Mouse (Mus musculus) T-cell, adult 2 months (primary cell): ENCODE data around the gene Usp8.

Experiments used
- DNase-seq: peaks from one replicate; pipeline ENCODE4 v3.0.0; 2022; ENCODE audit warnings: low spot score

The Usp8 gene

DNA sequence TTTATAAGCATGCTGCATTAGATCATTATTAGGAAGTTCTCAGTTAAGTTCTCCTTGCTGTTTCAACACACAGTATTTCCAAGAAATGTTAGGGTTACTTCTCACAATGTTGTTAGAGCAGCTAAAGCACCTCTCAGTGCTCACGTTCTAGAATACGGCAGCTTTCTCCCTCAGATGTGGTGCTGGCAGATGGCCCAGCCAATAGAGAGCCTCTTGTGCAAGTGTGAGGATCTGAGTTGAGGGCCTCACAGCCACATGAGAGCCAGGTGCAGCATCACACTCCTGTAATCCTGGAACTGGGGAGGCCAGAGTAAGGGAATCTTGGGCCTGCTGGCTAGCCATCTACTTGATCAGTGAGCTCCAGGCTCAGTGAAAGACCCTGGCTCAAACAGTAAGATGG is 33.2 kb downstream of the Usp8 start:
- no peak for DNase-seq

DNA sequence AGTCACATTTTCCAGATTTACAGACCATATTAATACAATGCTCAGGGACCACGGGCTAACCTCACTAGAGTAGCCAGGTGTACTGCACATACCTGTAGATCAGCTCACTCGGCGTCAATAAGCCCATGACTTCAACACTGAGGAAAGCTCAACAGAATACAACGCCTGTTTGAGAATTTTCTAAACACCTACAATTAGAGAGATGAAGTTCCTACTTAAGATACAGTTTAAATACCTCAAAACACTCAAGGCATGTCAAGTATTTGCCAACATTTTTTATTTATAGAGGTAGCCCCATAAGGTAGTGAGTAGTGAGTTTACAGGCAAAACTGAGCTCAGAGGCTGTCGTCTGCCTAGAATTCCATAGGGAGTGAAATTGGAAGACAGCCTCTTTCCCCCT is 36.3 kb downstream of the Usp8 start:
- no peak for DNase-seq

DNA sequence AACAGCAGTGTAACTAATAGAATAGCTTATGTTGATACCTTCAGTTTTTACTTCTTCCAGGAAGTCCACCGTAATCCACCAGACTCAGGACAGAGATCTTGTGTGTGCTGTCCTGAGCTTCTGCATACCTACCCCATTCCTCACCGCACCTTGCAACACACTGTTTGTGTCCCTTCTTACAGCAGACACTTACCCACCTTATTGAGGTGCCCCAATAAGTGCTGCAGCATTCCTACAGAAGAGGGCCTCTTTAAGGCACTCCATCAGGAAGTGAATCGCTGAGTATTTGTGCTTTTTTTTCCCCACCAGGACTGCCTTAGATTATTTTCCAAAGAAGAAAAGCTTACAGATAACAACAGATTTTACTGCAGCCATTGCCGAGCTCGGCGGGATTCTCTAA is 48.5 kb downstream of the Usp8 start:
- no peak for DNase-seq

DNA sequence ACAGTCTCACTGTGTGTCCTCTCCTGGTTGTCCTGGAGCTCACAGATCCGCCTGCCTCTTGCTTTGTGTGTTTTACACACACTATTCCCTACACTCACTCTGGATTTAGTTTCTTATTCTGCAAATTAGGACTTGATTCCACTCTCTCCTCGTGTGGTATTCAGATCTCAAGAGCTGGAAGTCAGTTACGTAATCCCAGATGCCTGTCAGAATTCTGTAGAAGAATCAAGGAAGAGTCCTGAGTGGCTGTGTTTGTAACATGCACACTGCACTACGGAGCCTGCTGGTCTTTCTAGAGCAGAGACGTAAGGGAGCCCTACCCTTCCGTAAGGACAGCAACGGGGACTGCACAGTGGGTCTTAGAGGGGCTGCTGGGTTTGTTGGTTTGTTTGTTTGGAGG is 52.2 kb downstream of the Usp8 start:
- DNase-seq, result no peak

DNA sequence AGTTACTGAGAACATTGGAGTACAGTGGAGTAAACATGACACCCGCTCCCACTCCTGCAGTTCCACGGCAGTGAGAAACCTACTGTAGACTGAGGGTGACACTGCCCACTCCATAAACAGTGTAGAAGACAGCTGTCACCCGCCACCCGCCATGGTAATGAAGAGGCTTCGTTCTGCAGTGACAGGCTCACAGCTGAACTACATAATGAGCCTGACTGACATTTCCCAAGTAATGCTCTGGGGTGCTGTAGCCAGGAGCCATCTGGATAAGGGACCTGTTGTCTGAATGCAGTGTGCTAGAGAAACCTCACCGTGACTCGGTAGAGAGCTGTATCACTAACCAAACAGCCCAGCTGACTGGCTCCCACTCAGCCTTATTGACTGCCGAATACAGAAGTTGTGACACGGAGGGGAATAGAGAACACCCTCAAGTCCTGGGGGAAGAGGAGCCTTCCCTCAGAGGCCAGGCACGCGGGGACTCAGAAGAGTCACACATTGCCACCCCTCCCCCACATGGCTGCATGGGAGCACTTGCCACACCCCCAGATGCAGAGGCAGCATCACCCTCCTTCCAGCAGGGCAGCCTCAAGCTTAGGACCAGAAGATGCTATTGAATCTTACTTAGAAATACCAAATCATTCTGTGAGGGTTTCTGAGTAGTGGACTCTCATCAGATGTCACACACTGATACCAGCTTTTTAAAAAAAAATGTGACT is 58.9 kb downstream of the Usp8 start:
- DNase-seq, result no peak

DNA sequence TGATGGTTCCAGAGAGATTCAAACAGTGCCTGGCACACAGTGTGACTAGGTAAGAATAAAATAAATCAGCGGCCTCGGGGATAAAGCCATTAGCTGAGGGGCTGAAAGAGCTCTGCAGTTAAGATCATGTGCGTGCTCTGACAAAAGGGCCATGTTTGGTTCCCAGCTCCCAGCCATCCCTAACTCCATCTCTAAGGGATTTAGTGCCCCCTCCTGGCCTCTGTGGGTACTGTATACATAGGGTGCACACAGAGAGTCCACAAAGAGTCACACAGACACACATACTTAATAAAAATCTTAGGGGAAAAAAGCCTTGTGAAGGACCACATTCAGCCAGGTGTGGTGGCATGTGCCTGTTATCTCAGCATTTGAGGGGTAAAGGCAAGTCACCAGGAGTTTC is 60.5 kb downstream of the Usp8 start:
- DNase-seq, result no peak

DNA sequence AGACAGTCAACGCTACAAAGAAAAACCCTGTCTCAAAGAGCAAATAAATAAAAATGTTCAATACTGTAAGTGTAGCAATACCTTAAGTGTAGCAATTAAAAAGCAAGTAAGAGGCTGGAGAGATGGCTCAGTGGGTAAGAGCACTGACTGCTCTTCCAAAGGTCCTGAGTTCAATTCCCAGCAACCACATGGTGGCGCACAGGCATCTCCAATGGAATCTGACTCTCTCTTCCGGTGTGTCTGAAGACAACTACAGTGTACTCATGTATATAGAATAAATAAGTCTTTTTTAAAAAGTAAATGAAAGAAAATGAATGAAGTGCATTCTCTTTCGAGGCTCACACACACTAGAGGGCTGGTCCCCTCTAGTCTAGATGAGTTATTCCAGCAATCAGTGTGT is 61.1 kb downstream of the Usp8 start:
- no peak for DNase-seq

DNA sequence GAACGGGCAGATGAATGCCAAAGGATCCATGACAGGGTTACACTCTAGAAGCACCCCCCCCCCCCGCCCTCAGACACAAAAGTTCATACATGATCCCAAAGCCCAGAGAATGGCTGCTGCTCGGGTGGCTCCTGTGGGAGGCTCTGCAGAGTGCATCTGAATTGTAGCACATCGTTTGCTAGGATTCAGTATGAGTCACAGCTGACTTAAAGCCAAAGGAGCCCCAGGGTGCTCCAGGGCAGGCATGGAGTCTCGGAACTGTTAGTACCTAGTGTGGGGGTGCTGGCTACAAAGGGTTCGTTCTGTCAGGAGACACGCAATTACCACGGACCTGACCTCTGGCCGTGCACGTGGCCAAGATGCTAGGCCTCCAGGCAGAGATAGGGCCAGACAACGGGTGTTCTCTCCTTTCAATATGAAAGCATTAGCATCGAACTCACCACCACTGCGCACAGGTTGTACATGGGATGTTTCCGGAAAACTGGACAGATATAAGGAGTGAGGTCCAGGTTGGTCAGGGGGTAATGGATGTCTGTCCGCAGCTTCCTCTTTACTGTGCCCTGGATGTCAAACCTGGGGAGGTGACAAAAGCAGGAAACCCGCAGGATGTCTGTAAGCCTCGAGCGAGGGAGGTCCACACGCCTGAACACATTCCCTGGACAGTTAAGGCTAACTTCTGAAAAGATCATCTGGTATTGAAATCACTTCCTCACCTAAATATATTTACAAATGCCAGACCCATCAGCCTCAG is 62.5 kb downstream of the Usp8 start:
- DNase-seq, result no peak

DNA sequence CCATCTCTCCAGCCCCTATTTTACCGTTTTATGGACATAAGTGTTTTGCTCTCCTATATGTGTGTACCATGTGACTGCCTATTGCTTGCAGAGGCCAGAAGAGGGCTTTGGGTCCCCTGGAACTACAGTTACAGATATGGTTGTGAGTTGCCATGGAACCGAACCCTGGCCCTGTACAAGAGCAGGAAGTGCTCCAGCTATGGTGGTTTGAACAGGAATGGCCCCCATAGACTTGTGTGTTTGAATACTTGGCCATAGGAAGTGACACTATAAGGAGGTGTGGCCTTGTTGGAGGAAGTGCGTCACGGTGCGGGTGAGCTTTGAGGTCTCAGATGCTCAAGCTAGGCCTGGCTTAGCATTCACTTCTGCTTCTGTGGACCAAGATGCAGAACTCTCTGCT is 65.1 kb downstream of the Usp8 start:
- no peak for DNase-seq

DNA sequence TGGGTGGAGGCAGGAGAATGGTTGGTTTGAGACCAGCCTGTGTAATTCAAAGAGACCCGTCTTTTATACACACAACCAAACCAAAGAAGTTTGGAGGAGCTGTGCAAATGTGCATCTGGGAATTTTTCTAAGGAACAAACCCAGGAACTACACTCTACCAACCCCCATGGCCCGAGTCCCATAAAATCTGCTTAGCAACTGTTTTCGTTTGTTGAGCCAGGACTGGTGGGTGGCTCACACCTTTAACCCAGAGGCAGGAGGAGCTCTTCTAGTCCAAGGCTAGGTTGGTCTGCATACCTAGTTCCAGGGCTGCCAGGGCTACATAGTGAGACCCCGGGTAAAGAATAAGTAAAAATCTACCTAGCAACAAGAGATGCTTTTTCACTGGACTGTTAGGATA is 68.8 kb downstream of the Usp8 start:
- DNase-seq, result no peak

DNA sequence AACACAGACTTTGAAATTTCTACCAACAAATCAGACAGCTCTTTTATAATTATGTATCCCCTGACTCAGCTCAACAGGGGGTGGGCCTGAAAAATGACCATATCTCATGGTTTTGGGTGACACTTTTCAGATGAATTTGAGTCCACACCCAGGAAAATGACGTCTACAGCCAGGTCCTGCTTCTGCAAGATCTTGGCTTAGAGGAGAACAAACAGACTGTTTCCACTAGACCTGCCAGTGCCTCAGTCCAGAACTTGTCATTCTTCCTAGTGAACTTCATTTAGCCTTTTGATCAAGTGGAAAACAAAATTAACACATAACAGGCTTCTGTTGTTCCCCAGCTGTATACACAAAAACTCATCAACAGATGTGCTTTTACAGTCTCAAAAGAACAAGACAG is 69.3 kb downstream of the Usp8 start:
- no peak for DNase-seq

DNA sequence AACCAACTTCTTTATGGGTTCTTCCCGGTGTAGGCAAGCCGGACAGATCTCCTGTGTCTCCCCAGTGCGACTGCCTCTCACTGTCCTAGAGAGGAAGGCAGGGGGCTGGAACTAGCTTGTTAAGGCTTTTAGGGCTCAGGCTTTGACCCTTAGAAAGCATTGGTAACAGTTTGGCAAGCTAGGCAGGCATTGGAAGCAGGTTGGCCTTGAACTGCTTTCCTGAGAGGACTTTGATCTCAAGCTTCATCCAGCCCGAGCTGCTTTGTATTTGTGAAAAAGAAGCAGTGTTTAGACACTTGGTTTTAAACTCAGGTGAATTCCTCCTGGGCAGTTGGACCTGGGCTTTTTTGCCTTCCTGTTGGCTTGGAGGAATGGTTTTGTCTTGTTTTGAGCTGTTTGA is 71.7 kb downstream of the Usp8 start:
- DNase-seq, result no peak

DNA sequence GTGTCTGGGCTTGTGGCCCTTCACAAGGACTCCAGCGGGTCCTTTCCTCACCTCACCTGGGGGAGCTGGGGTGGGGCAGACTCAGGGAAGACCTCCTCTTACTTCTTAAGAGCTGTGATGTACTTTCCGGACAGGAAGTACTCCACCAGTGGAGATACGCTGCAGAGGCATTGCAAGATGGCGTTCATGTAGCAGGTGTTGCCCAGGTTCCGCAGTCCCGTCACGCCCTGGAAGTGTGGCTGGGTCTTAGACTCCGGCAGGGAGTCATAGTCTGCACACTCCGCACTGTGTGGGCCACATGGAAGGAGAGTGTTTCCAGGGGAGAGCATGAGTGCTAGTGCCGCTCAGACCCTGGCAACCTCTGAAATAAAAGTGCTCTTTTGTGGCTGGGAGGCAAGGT is 73.2 kb downstream of the Usp8 start:
- no peak for DNase-seq

DNA sequence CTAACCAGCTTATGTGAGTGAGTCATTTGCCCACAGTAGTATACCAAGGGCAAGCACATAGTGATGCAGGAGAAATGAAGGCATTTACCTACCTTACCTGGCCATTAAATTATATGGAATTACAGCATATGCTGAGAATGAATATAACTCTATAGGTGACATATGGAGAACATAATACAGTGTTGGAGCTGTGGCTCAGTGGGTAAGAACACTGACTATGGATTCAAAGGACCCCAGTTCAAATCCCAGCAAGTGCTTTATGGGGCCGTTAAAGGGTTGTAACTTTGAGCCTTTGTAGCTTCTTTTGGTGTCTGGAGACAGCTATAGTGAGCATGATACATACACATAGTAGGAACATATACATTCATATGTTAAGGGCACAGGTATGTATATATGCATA is 74.3 kb downstream of the Usp8 start:
- no peak for DNase-seq

DNA sequence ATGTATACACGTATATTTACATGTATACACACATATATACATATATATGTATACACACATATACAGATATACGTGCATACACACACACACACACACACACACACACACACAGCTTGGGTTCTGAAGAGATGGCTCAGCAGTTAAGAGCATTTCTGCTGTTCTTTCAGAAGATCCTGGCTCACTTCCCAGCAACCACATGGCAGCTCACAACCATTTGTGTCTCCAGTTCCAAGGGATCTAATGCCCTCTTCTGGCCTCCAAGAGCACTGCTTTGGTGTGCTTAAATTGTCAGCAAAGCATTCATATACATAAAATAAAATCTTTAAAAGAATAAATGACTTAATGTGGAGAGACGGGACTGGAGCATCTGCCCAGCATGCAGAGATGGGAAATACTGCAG is 75.3 kb downstream of the Usp8 start:
- no peak for DNase-seq

DNA sequence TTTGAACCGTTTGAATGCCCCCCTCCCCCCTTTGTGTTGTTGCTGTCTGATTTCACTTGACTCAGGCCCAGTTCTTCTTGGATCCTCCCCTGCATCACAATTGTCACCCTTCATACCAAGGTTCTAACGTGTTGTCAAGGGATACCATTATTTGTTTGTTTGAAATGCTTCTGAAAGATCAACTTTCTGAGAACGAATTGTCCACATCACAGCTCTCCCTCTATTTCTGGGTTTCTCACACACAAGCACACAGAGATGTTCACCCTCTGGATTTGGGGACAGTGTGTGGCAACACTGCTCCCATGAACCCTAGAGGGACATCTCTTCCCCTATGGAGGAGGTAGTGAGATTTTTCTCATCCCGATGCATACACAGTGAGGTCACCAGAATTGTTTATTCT is 76.2 kb downstream of the Usp8 start, which contains the start of gene Usp50:
TSS of gene Usp50 (minus strand) at position 101 of the 400 bp plus-strand sequence.
- no peak for DNase-seq

DNA sequence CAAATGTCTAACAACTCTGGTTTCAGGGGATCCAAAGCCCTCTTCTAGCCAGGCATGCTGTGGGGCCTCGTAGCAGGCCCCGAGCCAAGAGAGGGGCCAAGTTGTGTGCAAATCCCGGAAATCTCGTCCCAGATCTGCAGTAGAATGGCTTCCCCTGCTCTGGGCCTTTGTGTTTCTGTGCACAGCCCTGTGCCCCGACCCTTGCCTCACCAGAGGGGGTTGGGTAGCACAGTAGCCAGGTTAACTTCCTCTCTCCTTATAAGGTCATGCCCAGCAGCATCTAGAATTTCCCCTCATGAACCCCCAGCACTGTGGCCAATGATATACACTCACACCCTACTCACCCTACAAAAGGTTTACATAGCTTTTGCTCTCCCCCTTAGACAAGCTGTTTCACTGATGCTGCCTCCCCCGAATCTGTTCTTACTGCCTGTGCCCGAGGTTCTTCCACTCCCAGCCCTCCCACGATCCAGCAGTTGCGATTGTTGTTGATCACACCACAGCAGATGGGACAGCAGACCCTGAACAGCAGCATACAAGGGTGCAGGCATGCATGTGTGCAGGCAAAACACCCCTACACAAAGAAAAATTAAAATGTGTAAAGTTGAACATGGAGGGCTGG is 80.7 kb downstream of the Usp8 start:
- no peak for DNase-seq

DNA sequence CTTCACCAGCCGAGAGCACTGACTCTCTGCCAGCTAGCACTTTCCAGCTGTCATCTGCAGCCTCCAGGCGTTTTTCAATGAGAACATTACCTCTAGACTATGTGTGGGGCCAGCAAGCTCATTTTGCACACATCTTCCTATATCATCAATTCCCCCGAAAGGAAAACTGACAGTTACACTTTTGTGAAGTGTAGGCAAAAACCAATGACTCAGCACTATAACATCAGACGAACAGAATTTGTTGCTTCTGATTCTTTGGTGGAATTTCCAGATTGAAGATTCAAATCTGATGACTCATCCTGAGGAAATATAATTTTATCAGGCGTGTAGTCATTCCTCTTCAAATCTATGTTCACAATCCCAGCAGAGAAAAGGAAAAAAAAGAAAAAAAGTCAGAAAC is 85.5 kb downstream of the Usp8 start:
- DNase-seq, result no peak

DNA sequence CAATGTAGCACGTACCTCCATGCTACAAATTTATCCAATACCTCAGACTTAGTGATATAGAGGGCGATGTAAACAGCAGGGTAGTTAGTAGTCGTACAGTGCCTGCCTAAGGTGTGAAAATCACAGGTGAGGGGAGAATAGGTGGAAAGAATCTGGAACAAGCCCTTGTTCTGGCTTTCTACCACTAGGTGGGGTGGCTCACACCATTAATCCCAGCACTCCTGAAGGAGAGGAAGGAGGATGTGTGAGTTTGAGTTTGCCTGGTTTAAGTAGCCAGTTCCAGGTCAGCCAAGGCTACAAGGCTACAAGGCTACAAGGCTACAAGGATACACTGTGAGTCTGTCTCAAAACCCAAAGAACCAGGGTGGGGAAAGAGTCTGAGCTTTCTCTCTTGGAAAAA is 88.6 kb downstream of the Usp8 start:
- no peak for DNase-seq

DNA sequence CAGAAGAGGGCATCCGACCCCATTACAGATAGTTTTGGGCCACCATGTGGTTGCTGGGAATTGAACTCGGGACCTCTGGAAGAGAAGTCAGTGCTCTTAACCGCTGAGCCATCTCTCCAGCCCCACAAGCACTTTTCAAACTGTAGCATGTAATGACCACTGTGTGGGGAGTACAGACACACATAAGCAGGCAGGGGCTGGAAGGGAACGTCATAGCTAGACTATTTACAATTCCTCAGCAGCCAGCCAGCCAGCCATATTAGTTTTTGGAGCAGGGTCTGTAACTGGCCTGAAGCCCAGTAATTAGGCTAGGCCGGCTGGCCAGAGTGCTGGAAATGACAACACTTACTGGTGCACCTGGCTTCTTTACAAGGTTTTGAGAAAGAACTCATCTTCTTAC is 91.3 kb downstream of the Usp8 start:
- no peak for DNase-seq

DNA sequence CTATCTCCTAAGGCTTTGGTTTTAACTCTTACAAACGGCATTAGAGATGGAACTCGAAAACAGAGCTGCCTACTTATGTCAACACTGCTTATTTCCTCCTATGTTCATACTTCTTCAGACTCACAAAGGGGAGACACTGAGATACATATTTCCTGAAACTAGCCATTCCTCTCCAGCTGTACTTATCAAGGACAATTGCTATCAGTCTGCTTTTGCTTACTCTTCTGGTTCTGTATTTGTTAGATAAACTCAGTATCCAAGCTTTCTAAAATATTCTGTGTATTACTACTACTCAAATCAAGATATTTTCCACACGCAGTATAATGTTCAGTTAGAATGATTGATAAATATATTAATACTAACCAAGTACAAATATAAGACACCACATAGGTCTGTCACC is 94.9 kb downstream of the Usp8 start:
- DNase-seq, result no peak
